Mouse (Mus musculus): Measurements from ENCODE around the gene Uaca.

- TF ChIP-seq CTCF (IDR thresholded peaks at IDR 0.05; ENCODE audit: insufficient read depth, low read length) (no peak), POLR2A (IDR thresholded peaks at IDR 0.05; ENCODE audit: borderline replicate concordance, extremely low read depth, low read depth, low read length) (no peak)
Measured at GRCm38 (mm10) chr9:60756866-60757740, 37.2 kb upstream of the Uaca start.

All from lung, adult 2 months (tissue).